Mouse (Mus musculus): ENCODE results near the gene Cd200. TPM values are rescaled to one million over a fixed set of nuclear protein-coding genes. Genes with fewer than 3 reads are reported as not detected.
"Not testable (repeated sequence)": the region's sequence is repeated elsewhere in the genome, so short reads cannot be mapped to it uniquely, and the experiment has no call there.

The Cd200 gene
- total RNA-seq, 4 experiments from 2014 or later = 40.5 to 94.2 (median 53.1) TPM

GRCm38 (mm10) chr16:45377332-45377731, 31.5 kb downstream of the Cd200 start:
- no peak for DNase-seq (ENCODE audit: low spot score)

- no peak for DNase-seq (ENCODE audit: low spot score)
Measured at GRCm38 (mm10) chr16:45376812-45377211, 32.0 kb downstream of the Cd200 start.

DNA sequence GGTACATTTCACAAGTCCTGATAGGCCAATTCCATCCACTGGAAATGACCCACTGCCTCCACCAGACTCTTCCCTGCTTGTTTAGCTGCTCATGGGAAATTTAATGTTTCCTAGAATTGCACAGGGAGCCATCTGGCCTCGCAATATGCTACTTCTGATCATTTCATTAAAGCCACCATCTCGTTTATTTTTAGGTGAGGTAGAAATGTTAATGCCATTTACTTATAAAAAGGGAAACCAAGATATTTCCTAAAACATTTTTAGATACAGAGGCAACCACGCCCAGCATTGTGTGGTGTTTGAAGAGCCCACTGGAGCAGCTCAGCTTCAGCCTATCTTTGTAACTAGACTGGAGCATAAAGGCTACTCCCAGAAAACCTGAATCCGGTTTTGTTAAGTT, 32.6 kb downstream of the Cd200 start:
- DNase-seq (ENCODE audit: low spot score) = peak; percentile 71

DNA sequence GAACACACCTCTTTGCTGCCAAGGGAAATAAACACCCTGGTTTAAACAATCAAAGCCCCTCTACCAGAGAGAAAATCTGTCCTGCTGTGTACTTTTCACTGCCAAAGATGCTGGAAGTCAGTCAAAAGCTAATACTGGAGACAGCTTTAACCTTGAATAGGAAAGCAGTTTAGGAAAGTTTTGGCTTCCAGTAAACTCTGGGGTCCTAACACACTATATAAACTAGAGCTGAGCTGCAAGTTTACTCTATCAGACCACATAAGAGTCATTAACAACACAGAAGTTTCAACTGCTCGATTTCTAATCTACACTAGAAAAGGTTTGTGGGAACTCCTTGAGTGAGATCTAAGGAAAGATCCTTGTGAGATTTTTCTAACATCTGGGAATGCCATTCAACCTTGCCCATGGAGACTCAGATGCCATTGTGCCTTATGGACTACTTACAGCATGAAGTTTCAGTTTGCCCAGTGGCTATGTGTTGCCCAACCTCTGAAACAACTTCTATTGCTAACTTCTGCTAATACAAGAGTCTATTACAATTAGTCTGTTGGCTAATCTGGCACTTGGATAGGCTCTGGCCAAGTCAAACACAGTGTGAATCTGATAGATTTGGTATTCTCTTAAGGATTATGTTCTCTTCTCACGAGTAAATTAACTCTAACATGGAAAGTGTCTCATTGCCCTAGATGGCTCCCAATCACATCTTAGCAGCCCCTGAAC, 33.2 kb downstream of the Cd200 start:
- no peak for DNase-seq (ENCODE audit: low spot score)

DNA sequence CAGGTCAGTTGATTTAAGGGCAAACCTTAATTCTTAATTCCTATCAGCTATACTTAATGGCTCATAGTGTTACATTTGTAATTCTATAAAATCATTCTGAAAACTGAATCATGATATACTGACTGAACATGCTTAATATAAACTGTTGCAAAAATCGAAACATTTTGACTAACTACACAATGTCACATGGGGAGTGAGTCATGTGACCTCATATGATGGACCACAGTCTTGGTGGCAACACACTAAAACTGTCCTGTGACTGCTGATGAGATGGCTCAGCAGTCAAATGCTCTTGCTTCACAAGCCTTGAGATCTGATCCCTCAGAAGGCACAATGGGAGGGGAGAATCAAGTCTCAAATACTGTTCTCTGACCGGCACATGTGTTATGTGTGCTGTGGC, 34.8 kb downstream of the Cd200 start:
- no peak for DNase-seq (ENCODE audit: low spot score)

- no peak for DNase-seq (ENCODE audit: low spot score)
Measured at GRCm38 (mm10) chr16:45371076-45371475, 37.8 kb downstream of the Cd200 start.

- peak; percentile 59 for DNase-seq (ENCODE audit: low spot score)
Measured at GRCm38 (mm10) chr16:45369285-45369965, 39.4 kb downstream of the Cd200 start.

DNA sequence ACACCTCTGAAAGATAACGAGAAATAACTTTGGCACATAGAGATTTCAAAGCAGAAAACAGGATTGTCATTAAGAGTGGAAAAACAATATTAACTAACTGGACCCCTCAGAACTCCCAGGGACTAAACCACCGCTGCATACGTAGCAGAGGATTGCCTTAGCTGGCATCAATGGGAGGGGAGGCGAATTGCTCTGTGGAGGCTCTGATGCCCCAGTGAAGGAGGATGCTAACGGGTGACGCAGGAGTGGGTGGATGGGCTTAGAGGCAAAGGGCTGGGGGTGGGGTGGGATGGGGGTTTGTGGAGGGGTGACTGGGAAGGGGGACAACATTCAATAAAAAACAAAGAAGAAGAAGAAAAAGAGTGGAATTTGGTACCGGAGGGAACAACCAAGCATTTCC, 42.7 kb downstream of the Cd200 start:
- no peak for DNase-seq (ENCODE audit: low spot score)

GRCm38 (mm10) chr16:45365353-45365752, 43.5 kb downstream of the Cd200 start:
- no peak for DNase-seq (ENCODE audit: low spot score)

- no peak for DNase-seq (ENCODE audit: low spot score)
Measured at GRCm38 (mm10) chr16:45364627-45365026, 44.2 kb downstream of the Cd200 start.

GRCm38 (mm10) chr16:45363480-45364045, 45.3 kb downstream of the Cd200 start:
- no peak for DNase-seq (ENCODE audit: low spot score)

DNA sequence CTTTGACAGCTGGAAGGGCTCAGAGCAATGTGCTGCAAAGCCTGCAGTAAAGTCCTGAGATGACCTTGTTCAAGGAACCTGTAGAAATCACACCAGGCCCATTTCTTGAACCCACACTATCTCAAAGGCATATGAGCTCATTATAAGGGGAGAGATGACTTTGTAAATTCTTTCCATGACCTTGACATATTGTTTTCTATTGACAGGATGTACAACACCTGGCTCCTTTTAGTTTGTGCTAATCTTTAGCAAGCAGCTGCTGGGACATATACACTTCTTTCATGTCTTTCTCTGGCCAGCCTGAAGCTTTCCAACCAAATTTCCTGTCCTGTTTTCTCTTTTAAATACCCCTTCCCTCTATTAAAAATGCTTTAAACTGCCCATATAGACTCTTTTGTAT, 47.4 kb downstream of the Cd200 start:
- DNase-seq (ENCODE audit: low spot score) = no peak

DNA sequence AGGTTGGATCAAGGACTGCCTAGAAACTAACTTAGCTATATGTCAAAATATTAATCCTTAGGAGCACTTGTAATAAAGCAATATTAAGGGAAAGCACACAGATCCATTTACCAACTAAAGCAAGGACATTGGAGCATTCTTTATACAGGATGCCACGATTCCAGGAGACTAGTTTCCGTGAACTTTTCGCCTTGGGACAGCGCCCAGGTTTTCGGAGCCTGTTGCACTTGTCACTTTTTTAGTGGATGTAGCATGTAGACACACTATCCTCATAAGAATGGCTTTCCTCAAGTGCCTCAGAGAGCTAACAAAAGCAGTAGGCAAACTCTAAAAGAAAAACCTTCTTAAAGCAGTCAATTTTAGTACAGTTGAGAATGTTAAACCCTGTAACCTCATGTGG, 50.4 kb downstream of the Cd200 start:
- not testable (repeated sequence) for DNase-seq (ENCODE audit: low spot score)

- DNase-seq (ENCODE audit: low spot score) = no peak
Measured at GRCm38 (mm10) chr16:45357134-45357533, 51.7 kb downstream of the Cd200 start.

- DNase-seq (ENCODE audit: low spot score) = no peak
Measured at GRCm38 (mm10) chr16:45352875-45353274, 56.0 kb downstream of the Cd200 start.

- no peak for DNase-seq (ENCODE audit: low spot score)
Measured at GRCm38 (mm10) chr16:45350767-45351166, 58.1 kb downstream of the Cd200 start.

GRCm38 (mm10) chr16:45349523-45350298, 59.1 kb downstream of the Cd200 start:
- DNase-seq (ENCODE audit: low spot score) = peak; percentile 81

DNA sequence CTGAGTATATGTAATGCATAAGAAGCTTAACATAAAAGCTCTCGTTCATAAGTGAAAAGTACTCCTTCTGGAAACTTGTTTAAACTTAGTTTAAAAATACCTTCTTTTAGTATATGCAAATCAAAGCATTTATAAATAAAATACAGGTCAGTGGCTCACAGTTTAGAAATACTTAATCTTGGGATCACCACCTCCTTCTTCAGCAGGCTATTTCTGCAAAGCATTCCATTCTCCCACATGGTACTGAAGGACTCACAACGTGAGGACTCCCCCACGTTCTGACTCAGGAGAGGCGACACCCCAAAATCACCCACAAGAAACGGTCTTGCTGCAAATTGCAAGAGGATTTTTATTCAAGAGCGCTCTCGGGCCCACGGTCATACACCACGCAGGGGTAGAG, 60.6 kb downstream of the Cd200 start:
- not testable (repeated sequence) for DNase-seq (ENCODE audit: low spot score)

DNA sequence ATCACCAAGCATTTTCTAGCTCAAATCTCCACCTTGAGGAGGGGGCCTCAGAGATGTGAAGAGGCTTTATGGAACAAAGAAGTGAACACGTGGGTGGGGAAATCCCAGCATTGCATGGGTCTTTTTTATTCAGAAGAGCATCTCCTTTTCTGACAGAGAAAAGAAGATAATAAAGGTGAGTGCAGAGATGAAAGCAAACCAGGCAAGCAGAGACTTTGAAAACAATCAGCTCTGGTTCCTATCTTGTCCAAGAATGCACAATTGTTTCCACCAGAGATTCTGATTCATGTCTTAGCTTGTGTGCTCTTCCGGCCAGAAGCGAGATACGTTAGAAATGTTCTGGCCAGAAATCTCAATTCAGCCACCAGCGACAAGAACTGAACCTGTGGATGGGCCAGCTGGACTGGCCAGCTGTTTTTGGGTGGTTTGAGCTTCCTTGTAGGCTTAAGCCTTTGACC, 61.9 kb downstream of the Cd200 start:
- DNase-seq (ENCODE audit: low spot score) = no peak

DNA sequence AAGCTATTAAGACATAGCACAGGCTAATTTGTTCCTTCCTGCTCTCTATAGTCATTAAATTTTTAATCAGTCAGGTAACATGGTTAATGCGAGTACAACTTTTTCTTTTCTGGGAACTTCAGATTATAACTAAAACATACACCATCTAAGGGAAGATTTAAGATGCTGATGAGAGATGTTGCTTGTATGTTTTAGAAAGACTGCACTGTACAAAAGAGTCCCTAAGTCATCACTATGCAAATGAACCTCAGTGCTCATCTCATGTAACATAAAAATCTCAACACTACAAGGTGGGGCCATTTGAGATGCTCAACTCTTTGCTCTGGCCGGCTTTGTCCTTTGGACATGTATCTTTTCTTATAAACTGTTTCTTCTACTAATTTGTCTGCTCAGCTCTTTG, 62.5 kb downstream of the Cd200 start:
- DNase-seq (ENCODE audit: low spot score) = no peak

- DNase-seq (ENCODE audit: low spot score) = peak; percentile 67
Measured at GRCm38 (mm10) chr16:45344879-45345278, 64.0 kb downstream of the Cd200 start.

DNA sequence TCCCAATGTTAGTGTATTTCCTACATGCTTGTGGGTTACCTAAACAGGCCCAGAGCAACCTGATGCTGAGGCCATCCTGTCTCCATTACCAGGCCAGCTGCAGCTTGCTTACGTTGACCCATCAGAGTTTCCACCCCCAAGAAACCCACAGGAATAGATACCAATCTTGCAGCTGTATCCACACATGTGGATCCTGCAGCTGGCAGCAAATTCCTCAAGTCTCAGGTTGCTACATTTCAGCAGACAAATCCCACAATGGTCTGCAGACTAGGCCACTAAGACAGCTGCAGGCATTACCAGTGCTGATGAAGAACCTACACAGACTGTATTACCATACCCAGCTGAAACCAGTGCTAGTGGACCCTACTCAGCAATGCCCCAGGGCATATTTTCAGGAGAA, 72.4 kb downstream of the Cd200 start:
- DNase-seq (ENCODE audit: low spot score) = no peak
